Mouse (Mus musculus) forebrain, embryonic 12.5 days (tissue): ENCODE data around the gene Frmpd2. TPM values are rescaled to one million over a fixed set of nuclear protein-coding genes. Genes with fewer than 3 reads are reported as not detected.

Experiments used
- ATAC-seq: fragments of 200-750 bp; cut with Nextera tagmentation; 2 replicates; pipeline ENCODE4 v1.8.0; 2017; ENCODE audit warnings: moderate TSS enrichment; ENCODE audit not compliant: low FRiP score
- H3K27ac ChIP-seq: fragments of 300-500 bp; sonication (generic); 2 replicates; pipeline ENCODE4 v1.5.1; 2016; ENCODE audit warnings: mild to moderate bottlenecking
- H3K27me3 ChIP-seq: fragments of 300-500 bp; sonication (generic); 2 replicates; pipeline ENCODE4 v1.6.1; 2016; ENCODE audit warnings: mild to moderate bottlenecking
- H3K36me3 ChIP-seq: fragments of 300-500 bp; sonication (generic); replicated peaks from 2 replicates; pipeline ENCODE4 v1.6.1; 2016; ENCODE audit warnings: mild to moderate bottlenecking
- H3K4me1 ChIP-seq: fragments of 300-500 bp; sonication (generic); 2 replicates; pipeline ENCODE4 v1.6.1; 2016
- H3K4me2 ChIP-seq: fragments of 300-500 bp; sonication (generic); 2 replicates; pipeline ENCODE4 v1.6.1; 2016; ENCODE audit warnings: mild to moderate bottlenecking, moderate library complexity
- H3K4me3 ChIP-seq: fragments of 300-500 bp; sonication (generic); replicated peaks from 2 replicates; pipeline ENCODE4 v1.5.1; 2016; ENCODE audit warnings: mild to moderate bottlenecking
- H3K9ac ChIP-seq: fragments of 300-500 bp; sonication (generic); 2 replicates; pipeline ENCODE4 v1.6.1; 2016; ENCODE audit warnings: mild to moderate bottlenecking
- H3K9me3 ChIP-seq: fragments of 300-500 bp; sonication (generic); 2 replicates; pipeline ENCODE4 v1.6.1; 2016
- WGBS: fragments of 180-500 bp; shearing (Covaris S2); methylation state at CpG from one replicate; pipeline ENCODE4 v1.1.7; 2016; 5-methylcytosine and 5-hydroxymethylcytosine counted together
- polyA plus RNA-seq: library from polyadenylated mRNA; unstranded; fragments of >200 nt; fragmentation: Nextera tagmentation; extraction: Ambion mirVana; gene quantifications from 2 replicates; pipeline ENCODE4 v1.2.1, GENCODE M21; 2016

Gene Frmpd2
- polyA plus RNA-seq, 1 experiment from 2014 or later: 0.18 TPM

- Histone ChIP-seq H3K27me3 (no peaks in the 10 kb centered on the region), H3K36me3 (no peaks in the 10 kb centered on the region), H3K4me2 (no peak overlapping the region), H3K27ac (no peak overlapping the region), H3K4me1 (0 out of 2 replicates have a peak, but pooled peaks cover 4% of the 10 kb centered on the region), H3K9me3 (no peaks in the 10 kb centered on the region), H3K4me3 (no peak overlapping the region), H3K9ac (no peak overlapping the region)
- 76% methylated on average over 6 of the region's 6 CpGs for WGBS
- ATAC-seq: no peak
These were observed 43.3 kb downstream of the Frmpd2 start for GRCm38 (mm10) chr14:33514756-33515285.

DNA sequence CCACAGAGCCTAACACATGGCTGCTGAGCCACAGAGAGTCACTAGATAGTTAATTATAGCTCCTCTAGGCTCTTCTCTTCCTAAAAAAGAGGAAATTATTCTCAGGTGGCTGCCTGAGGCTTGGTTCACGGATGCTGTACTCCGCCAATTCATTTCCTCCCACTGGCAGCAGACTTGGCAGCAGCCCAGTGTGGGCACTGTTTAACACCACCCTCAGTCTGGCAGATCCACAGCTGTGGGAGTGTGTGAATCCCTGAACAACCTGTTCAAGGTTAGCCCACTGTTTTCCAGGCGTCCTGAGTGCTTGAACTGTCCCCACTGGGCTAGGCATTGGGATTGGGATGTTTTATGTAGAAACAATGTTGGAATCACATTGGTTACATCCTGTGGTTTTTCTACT is 50.0 kb downstream of the Frmpd2 start:
- no peak for ATAC-seq
- H3K27me3 ChIP-seq: no peaks in the 10 kb centered on the region
- no peak overlapping the region for H3K9ac ChIP-seq
- 57% methylated on average over 3 of the region's 3 CpGs for WGBS
- peaks cover 5% of the 10 kb centered on the region; the same call in 1 of the 2 replicates for H3K4me1 ChIP-seq
- H3K36me3 ChIP-seq: no peaks in the 10 kb centered on the region
- no peak overlapping the region for H3K27ac ChIP-seq
- no peaks in the 10 kb centered on the region for H3K9me3 ChIP-seq
- no peak overlapping the region for H3K4me3 ChIP-seq
- H3K4me2 ChIP-seq: no peak overlapping the region

DNA sequence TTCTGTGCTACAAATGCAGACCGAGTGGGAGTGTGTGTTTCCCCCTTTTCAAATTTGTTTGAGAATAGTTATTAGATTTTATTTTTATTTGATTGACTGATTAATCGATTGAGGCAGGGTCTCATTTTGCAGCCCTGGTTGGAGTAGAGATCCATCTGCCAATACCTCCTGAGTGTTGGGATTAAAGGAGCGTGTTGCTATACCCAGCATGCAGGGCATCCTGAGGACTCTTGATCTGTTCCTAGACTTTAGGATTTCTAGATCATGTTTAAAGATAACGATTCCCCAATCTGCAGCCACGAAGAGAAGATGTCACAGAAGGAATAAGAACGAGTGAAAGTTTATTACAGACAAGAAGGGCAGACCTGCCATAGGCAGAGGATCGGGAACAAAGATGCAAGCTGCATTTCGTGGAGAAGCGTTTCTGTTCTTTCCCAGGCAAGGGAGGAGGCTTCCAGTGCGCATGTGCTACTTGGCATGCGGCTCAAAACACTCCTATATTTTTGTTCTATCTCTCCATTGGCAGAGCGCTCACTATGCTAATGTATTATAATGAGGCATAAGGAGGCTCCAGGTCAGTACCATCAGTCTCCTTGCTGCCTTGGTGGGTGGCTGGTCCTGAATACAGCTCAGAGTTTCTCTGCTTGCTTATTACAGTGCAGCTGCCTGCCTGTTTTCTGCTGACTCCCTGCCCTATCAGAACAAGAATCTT is 53.9 kb downstream of the Frmpd2 start:
- no peak overlapping the region for H3K9ac ChIP-seq
- ATAC-seq: peak; percentile 51; the same call in 1 of the 2 replicates

GRCm38 (mm10) chr14:33526621-33527020 is 55.1 kb downstream of the Frmpd2 start:
- Histone ChIP-seq H3K4me1 (peaks cover 5% of the 10 kb centered on the region; the same call in 1 of the 2 replicates), H3K4me2 (no peak overlapping the region), H3K27ac (no peak overlapping the region), H3K4me3 (no peak overlapping the region), H3K9ac (no peak overlapping the region), H3K27me3 (no peaks in the 10 kb centered on the region), H3K36me3 (no peaks in the 10 kb centered on the region), H3K9me3 (no peaks in the 10 kb centered on the region)
- ATAC-seq: no peak
- WGBS: 69% methylated on average over 2 of the region's 2 CpGs

More for the DNA sequence above, 53.9 kb downstream of the Frmpd2 start:
- H3K27ac ChIP-seq: no peak overlapping the region
- H3K4me2 ChIP-seq: no peak overlapping the region
- WGBS: 58% methylated on average over 12 of the region's 12 CpGs
- H3K4me3 ChIP-seq: no peak overlapping the region
- H3K36me3 ChIP-seq: no peaks in the 10 kb centered on the region
- H3K4me1 ChIP-seq: peaks cover 5% of the 10 kb centered on the region; the same call in 1 of the 2 replicates
- H3K27me3 ChIP-seq: no peaks in the 10 kb centered on the region
- H3K9me3 ChIP-seq: no peaks in the 10 kb centered on the region

DNA sequence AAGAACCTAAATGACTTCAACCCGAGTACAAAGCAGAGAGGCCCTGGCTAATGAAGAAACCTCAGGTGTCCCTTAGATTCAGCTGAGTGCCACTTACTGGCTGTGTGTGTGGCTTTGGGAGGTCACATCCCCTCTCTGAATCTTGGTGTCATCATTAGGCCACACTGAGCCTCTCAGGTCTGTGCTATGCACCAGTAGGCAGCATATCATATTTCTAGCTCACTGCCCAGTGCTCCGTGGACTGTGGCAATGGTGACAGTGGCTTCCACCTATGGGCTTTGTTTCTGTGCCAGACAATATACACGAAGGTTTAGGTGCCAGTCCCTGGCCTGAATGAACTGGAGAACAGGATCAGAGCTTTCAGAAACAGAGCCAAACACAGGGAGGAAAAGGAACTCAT is 56.4 kb downstream of the Frmpd2 start:
- WGBS: 68% methylated on average over 3 of the region's 3 CpGs
- Histone ChIP-seq H3K4me2 (no peak overlapping the region), H3K4me1 (peaks cover 5% of the 10 kb centered on the region; the same call in 1 of the 2 replicates), H3K4me3 (no peak overlapping the region), H3K9me3 (no peaks in the 10 kb centered on the region), H3K27ac (no peak overlapping the region), H3K36me3 (no peaks in the 10 kb centered on the region), H3K27me3 (no peaks in the 10 kb centered on the region), H3K9ac (no peak overlapping the region)
- ATAC-seq: no peak

GRCm38 (mm10) chr14:33531331-33531912 is 59.9 kb downstream of the Frmpd2 start:
- Histone ChIP-seq H3K36me3 (no peaks in the 10 kb centered on the region), H3K9ac (no peak overlapping the region), H3K27ac (no peak overlapping the region), H3K4me3 (no peak overlapping the region), H3K4me1 (no peaks in the 10 kb centered on the region), H3K27me3 (no peaks in the 10 kb centered on the region), H3K4me2 (no peak overlapping the region), H3K9me3 (no peaks in the 10 kb centered on the region)
- WGBS: 71% methylated on average over 8 of the region's 8 CpGs
- no peak for ATAC-seq

DNA sequence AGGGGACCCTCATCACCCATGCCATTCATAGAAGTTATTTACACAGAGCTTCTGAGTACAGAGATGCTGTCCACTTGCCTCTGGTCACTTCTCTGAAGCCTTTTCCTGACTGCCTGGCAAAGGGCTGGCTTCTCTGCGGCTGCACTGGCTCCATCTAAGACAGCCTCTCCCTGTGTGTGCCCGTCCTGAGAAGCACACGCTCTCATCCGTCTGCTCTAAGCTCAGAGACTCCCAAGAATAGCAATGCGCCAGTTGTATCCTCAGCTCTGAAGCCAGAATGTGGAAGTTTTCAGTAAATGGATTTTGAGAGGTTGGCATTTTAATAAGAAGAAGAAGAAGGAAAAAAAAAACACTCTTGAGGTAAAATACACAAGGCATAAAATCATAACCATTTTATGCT is 61.3 kb downstream of the Frmpd2 start:
- ATAC-seq: no peak
- 89% methylated on average over 5 of the region's 5 CpGs for WGBS
- no peaks in the 10 kb centered on the region for H3K4me1 ChIP-seq

DNA sequence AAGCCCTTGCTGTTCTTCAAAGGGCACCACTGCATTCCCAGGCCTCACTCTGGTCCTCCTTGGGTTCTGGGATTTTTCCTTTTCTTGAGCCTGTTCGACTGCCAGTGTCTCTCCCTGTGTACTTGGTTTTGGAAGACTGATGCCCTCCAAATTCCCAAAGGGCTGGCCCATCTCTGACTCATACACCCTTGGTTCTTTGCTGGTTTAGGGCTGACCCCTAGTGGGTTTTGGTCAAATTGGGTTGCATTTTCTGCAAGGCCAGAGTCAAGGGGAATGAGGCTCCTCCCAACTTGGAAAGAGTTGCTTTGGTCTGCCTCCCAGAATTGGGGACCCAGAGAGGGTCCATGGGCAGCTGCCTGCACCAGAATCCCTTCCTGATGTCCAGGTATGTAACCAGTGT is 62.0 kb downstream of the Frmpd2 start:
- Histone ChIP-seq H3K4me1 (no peaks in the 10 kb centered on the region), H3K4me2 (no peak overlapping the region), H3K27me3 (no peaks in the 10 kb centered on the region), H3K27ac (no peak overlapping the region), H3K4me3 (no peak overlapping the region), H3K9me3 (no peaks in the 10 kb centered on the region), H3K9ac (no peak overlapping the region), H3K36me3 (no peaks in the 10 kb centered on the region)
- no peak for ATAC-seq
- 57% methylated on average over 1 of the region's 1 CpGs for whole genome bisulfite sequencing

More for the DNA sequence above, 61.3 kb downstream of the Frmpd2 start:
- Histone ChIP-seq H3K27ac (no peak overlapping the region), H3K36me3 (no peaks in the 10 kb centered on the region), H3K9ac (no peak overlapping the region), H3K4me2 (no peak overlapping the region), H3K4me3 (no peak overlapping the region), H3K27me3 (no peaks in the 10 kb centered on the region), H3K9me3 (no peaks in the 10 kb centered on the region)

DNA sequence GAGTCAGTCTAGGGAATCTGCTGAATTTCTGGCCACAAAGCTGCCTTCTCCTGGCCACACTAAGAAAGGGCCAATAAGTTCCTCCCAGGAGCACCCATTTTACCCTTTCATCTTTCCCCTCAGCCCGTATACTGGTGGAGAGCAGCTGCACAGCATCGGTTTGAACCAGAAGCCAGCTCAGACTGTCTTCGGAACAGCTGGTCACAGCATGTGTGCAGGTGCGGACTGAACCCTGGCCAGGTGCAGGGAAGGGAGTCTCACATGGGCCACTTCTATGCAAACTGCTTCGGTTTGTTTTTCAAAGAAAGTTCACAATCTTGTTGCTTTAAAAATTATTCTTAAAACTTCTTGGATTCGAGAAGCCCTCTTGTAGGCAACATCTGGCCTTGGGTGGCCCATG is 63.8 kb downstream of the Frmpd2 start:
- Histone ChIP-seq H3K9me3 (no peaks in the 10 kb centered on the region), H3K4me2 (no peak overlapping the region), H3K9ac (no peak overlapping the region), H3K36me3 (no peaks in the 10 kb centered on the region), H3K4me3 (no peak overlapping the region), H3K27me3 (no peaks in the 10 kb centered on the region), H3K4me1 (no peaks in the 10 kb centered on the region), H3K27ac (no peak overlapping the region)
- ATAC-seq: no peak
- 89% methylated on average over 6 of the region's 6 CpGs for WGBS

DNA sequence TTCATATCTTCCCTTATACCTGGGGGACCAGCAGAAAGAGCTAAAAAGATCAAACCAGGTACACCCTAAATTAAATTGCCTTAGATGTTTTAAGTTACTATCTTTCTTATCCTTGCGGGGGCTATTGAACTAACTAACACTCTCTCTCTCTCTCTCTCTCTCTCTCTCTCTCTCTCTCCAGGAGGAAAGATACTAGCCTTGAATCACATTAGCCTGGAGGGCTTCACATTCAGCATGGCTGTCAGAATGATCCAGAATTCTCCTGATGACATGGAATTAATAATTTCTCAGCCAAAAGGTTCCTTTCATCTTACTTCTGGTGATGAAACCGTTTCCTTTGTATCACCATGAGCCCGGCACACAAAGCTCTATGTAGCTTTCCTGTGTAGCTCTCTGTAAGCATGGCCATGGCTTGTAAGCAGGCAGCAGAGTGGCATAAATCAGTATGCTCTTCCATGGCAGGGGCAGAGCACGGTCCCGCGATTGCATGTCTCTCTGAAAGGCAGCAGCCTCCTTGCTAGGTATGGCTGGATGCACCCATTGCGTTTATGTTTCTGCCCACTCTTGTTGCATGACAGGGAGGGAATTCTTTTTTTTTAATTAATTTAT is 68.2 kb downstream of the Frmpd2 start:
- no peak overlapping the region for H3K4me3 ChIP-seq
- no peak overlapping the region for H3K9ac ChIP-seq
- no peaks in the 10 kb centered on the region for H3K4me1 ChIP-seq
- no peaks in the 10 kb centered on the region for H3K27me3 ChIP-seq
- no peak overlapping the region for H3K4me2 ChIP-seq
- no peak for ATAC-seq
- no peaks in the 10 kb centered on the region for H3K9me3 ChIP-seq
- H3K36me3 ChIP-seq: no peaks in the 10 kb centered on the region
- WGBS: 93% methylated on average over 7 of the region's 7 CpGs
- no peak overlapping the region for H3K27ac ChIP-seq

GRCm38 (mm10) chr14:33545565-33546143 is 74.2 kb downstream of the Frmpd2 start:
- no peak overlapping the region for H3K9ac ChIP-seq
- H3K9me3 ChIP-seq: no peaks in the 10 kb centered on the region
- peaks cover 5% of the 10 kb centered on the region for H3K4me1 ChIP-seq
- H3K27ac ChIP-seq: no peak overlapping the region
- H3K36me3 ChIP-seq: no peaks in the 10 kb centered on the region
- no peak for ATAC-seq
- 84% methylated on average over 8 of the region's 8 CpGs for WGBS
- H3K27me3 ChIP-seq: no peaks in the 10 kb centered on the region
- no peak overlapping the region for H3K4me2 ChIP-seq
- no peak overlapping the region for H3K4me3 ChIP-seq

DNA sequence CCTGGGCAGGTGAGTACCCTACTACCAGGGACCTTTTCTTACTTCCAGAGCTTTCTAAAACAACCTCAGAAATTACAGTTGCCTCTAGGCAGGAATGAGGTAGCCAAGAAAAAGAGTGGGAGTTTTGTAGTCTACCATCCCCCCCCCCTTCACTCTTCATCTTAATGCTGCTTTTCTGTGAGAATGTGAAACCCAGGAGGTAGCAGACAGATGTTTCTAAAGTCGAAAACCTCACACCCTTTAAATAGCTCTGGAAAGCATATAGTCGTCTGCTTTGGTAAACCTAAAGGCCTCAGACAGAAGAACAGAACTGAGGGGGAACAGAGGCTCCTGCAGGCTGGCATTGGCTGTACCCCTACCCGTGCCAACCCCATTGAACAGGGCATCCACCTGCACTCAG is 77.2 kb downstream of the Frmpd2 start:
- H3K36me3 ChIP-seq: no peaks in the 10 kb centered on the region

More for the DNA sequence above, 77.2 kb downstream of the Frmpd2 start:
- H3K27me3 ChIP-seq: no peaks in the 10 kb centered on the region
- no peaks in the 10 kb centered on the region for H3K9me3 ChIP-seq
- H3K9ac ChIP-seq: no peak overlapping the region
- peaks cover 5% of the 10 kb centered on the region for H3K4me1 ChIP-seq
- no peak overlapping the region for H3K4me2 ChIP-seq
- no peak for ATAC-seq
- WGBS: 70% methylated on average over 3 of the region's 3 CpGs
- no peak overlapping the region for H3K27ac ChIP-seq
- H3K4me3 ChIP-seq: no peak overlapping the region
